Mouse (Mus musculus): ENCODE results near the gene Cyb5r1.

GRCm38 (mm10) chr1:134440437-134440836 lies 35.1 kb downstream of the Cyb5r1 start:
- TF ChIP-seq POLR2A (IDR thresholded peaks at IDR 0.05; ENCODE audit: borderline replicate concordance, control insufficient read depth, low read depth, low read length) (no peak), CTCF (IDR thresholded peaks at IDR 0.05; ENCODE audit: control insufficient read depth, insufficient read depth, low read length) (no peak)
